Mouse (Mus musculus): ENCODE results near the gene Tmub1.

Gene Tmub1

DNA sequence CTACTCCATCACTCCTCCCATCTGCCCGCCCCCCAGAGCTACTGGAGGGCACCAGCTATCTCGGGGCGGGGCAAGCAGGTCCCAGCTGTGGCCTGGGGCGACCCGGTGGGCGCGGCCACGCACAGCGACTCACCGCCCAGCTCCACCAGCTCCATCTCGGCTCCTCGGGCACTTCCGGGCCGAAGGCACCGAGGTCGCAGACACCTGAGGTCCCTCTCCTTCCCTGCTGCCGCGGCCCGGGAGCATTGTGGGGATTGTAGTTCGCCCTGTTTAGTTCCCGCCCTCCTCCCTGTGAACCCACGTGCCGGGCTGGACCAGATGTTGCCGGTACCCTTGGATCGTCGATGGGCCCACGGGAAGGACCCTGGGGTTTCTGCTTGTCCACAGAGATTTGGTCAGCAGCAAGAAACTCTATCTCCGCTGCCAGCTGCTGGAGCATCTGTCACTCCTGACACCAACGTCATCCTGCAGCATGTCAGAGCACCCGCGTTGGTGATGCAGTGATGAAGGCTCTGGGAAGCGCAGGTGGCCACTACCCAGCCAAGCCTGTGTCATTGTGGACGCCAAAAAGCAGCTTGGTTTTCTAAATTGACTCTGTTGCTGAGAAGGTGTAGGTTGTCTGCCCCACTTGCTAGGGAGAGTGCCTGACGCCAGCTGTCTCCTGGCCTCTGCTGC lies at the start of gene Tmub1:
Tmub1 (minus strand) TSS at position 231 of the 675 bp plus-strand sequence.
- DNase-seq (ENCODE audit: low read depth, low spot score): peak; percentile 91

DNA sequence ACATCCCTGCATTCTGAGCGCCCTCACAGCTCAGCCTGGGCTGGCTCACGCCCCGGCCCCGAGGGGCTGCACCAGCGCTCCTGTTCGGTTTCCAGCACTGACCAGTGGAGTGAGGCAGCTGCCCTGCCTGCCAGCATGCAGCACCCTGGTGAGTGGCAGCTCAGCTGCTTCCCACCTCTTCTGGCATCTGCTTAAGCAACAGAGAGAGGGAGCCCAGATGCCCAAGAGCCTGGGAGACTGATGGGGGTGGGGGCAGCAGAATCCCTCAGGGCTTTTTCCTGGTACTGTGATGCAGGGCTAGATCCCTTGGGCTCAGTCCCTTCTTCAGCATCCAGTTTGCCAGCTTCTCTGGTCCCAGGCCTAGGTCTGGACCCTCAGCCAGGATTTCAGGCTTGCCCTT lies 49.1 kb upstream of the Tmub1 start:
- no peak for DNase-seq (ENCODE audit: low read depth, low spot score)

DNA sequence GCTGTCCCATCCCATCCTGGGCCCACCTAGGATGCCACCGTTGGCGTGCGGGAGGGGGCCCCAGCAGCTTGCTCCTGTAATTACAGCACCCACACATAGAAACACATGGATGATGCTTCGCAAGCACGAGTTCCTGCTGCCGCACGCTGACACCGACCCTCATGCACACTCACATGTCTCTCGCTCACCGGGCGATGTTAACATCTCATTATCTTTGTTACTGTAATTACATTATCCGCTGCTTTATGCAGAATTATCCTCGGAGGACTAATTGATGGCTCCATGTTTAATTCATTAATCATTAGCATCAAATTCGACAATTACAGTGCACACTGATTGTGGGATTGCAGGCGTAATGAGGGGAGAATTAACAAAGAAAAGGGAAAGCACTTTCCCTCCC lies 47.4 kb upstream of the Tmub1 start:
- DNase-seq (ENCODE audit: low read depth, low spot score): no peak

DNA sequence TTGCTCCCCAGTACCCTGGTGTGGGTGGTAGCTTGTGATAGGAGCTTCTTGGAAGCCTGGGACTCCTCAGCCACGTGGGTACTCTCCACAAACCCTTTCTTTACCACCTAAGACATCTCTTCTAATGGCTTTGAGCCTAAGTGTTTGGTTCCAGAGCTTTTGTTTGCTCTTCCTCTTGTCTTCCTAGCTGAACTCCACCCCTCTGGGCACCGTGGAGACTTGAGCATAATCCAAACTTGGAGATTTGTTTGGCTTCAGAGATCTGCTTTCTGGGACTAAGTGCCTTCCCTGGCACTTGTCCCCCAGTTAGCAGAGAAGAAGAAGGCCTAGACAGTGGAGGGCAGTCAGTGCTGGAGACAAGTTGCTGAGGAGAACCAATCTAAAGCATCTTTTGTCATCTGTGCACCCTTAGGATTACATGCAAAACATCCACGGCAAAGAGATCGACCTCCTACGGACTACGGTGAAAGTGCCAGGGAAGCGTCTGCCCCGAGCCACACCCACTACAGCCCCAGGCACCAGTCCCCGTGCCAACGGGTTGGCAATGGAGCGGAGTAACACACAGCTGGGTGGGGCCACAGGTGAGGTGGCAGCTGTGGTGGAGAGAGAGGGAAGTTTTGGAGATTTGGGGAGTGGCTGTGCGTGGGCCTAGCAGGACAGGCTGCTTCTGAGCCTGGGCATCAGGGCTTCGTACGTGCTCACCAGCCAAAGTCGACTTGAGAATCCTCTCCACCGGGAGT lies 45.1 kb upstream of the Tmub1 start:
- DNase-seq (ENCODE audit: low read depth, low spot score): no peak

DNA sequence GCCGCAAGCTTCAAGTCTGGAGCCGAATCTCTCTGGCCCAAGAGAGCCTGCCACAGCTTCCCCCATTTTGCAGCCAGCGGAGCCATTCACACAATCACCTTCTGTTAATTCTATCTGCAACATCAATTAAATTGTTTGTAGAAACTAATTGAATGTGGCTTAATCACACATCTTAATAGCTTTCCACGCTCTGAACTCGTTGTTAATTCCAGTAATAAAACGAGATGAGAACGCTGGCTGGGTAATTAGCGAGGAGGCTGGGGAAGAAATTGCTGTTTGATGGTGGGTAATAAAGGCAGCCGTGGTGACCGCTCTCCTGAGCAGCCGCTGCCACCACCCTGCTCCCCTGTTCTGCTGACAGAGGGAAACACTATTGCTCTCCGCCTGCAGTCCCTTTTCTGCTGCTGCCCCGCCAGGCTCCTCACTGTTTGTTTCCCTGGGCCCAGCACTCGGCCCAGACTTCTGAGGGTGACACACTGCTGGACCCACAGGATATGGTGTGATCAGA lies 42.8 kb upstream of the Tmub1 start:
- no peak for DNase-seq (ENCODE audit: low read depth, low spot score)

DNA sequence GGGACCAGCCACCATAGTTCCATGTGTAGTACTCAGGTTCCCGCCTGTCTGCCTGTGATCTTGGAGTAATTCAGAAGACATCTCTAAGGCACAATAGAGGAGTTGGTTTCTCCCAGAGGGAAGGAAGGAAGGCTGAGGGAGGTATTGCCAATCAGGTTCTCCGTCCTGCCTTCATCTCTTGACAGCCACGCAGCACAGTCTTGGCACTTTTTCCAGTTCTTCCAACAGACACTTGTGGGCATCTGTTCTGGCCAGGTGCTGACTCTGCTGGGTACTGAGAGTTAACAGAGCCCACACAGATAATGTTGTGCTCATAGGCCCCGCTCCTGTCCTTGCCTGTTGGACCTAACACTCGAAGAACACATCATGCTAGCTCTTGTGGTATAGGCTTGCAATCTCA lies 39.1 kb upstream of the Tmub1 start:
- no peak for DNase-seq (ENCODE audit: low read depth, low spot score)

DNA sequence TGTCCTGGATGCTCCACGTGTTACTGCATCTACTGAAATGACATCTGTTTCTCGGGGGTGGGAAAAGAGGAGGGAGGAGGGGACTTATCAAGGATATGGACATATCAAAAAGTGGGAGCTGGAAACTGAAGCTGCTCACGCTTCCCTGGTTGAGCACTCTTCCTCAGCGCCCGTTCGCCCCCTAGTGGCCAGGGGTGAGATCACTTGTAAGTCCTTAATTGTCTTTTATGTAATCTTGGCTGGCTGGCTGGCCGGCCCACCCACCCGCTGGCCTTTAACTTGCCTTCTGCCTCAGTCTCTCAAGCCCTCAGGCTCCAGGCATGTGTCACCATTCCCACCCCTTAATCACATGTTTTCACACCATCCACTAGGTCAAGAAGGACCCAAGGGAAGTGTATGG lies 38.4 kb upstream of the Tmub1 start:
- DNase-seq (ENCODE audit: low read depth, low spot score): peak; percentile 85

DNA sequence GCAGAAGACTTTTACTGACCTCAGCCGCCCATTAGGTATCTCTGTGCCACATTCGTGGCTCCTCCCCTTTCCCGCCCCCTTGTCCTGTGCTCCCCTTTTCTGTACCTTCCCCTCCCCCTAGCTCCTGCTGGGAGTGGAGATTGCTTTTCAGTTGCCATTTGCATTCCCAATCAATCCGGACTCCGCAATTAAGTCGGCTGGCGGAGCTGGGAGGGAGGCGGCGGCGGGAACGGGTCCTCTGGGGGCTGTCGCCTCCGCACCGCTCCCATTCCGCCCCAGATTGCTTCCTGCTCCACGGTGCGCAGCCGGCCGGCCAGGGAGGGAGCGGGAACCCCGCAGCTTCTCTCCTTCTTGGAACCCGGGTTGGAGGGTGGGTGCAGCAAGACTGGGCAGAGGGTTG lies 37.3 kb upstream of the Tmub1 start:
- no peak for DNase-seq (ENCODE audit: low read depth, low spot score)

DNA sequence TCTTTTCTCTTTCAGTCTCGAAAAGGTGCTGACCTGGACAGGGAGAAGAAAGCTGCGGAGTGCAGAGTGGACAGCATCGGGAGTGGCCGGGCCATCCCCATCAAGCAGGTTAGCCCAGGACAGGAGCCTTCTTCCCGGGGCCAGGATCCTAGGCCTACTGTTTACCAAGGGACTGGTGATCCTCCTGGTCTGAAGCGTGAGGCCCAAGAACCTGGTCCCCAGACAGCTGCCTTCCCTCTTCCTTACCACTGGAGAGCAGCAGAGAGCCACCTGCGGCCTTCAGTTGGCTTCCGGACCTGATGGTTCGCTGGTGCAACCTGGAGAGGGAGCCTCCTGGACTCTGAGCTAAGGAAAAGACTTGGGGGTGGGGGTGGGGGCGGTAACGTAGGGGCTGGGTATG lies 35.7 kb upstream of the Tmub1 start:
- peak; percentile 75 for DNase-seq (ENCODE audit: low read depth, low spot score)

DNA sequence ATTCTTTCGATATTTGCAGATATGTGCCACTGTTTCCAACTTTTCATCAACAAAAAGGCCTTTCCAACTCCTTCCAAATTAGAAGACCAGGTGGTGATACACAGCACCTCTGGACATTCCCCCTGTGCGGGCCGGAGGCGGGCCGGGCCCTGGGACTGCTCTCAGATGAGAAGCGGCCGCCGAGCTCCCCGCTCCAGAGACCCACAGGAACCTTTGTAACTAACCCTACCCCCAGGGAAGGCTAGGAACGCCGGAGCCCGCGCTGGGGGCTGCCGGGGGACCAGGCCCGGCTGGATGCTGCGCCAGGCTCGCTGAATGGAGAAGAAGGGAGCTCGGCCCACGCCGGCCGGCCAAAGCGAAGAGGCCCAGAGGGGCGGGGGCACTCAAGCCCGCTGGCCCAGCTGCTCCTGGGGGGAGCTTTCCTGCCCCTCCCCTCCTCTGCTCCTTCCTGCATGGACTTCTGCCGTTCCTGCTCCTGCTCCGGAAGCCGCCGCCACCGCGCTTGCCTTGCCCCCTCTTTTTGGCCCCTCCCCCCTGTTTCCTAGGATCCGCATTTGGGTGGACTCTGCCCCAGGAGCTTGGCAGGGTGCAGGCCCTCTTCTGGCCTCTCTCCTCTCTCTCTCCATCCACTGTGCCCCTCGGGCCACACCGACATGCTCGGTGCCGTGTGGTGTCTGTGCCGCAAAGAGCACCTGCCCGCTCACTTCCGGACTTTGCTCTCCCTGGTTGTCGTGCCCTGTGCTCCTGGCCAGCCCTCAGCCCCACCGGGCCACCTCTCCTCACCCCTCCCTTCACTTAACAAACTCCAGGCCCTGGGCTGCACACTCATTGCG lies 34.8 kb upstream of the Tmub1 start:
- DNase-seq (ENCODE audit: low read depth, low spot score): no peak

DNA sequence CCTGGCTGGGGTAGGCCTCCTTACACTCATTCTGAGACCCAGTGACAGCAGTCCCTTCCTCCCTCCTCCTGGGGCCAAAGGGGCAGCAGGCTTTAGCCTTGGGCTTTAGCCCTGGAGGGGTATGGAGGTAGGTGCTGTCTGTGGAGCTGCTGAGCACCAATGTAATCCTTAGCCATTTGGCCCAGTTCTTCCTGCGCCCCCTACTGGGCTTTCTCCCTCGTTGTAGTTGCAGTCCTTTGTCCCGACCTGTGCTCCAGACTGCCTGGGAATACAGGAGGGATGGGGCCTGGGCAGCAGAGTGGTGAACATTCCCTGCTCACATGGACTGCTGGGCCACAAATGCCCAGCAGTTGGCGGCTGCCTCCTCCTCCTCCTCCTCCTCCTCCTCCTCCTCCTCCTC lies 34.0 kb upstream of the Tmub1 start:
- peak; percentile 55 for DNase-seq (ENCODE audit: low read depth, low spot score)

DNA sequence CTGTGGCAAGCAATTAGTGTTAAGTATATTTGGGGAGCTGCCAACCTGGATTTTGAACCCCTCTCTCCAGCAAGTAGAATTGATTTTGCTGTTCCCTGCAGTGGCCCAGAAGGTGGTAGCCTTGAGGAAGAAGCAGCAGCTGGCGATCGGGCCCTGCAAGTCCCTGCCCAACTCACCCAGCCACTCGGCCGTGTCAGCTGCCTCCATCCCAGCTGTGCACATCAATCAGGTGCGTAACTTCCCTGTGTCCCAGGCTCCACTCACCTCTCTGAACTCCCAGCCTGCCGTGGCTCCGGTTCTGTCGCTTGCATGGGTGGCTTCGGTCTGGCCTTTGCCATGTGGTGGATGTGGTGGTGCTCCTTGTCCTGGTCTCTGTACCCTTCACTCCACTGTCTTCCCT lies 30.3 kb upstream of the Tmub1 start:
- no peak for DNase-seq (ENCODE audit: low read depth, low spot score)

DNA sequence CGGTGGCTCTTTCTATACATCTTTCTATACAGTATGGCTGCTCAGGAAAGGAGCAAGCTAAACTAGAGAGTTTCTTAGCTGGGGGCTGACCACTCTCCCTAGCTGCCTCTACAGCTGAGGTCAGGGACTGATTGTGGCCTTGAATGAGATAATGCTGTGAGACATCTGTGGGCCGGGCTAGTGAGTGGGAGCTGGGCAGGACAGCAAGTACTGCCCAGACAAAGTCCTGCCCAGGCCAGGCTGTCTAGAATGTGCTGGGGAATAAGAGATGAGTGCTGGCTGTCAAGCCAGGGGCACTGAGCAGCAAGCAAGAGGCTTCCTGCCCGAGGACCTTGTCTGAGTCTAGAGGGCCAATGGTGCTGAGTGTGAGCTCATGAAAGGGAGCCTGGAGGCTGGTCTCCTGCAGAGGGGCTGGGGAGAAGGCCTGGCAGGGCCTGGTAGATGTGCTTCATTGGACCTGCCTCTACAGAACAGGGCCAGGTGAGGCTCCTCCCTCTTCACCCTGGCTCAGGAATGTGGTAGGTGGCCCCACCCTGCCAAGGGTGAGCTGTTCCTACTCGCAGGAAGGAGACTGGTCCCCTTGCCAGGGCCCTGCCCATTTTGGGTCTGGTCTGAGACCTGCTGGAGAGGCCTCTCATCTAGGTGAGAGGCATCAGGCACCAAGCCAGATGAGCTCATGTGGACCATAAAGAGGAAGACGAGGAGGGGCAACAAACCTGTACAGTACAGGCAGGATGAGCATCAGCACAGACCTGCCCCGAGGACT lies 28.0 kb upstream of the Tmub1 start:
- DNase-seq (ENCODE audit: low read depth, low spot score): no peak

DNA sequence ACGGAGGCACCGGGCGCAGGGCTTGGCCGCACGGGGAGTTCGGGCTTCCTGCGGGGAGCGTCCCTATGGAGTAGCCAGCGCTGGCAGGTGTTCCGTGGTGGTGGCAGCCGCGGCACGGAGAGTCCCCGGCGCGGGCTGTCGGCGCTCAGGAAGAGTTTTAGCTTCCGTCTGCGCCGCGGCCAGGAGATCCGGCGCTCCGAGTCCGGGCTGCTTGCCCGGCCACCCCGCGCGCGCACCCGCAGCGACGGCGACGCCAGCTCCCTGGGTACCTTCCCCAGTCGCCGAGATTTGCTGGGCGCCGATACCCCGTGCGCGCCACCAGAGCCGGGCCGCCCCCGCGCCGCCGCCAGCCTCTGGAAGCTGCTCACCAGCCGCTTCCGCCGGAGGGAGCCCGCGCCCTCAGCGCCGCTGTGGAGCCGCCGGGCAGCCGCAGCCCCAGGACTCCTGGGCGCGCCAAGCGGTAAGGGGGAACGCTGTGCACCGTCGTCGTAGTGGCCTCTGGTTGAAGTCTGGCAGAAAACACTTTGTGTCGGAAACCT lies 27.1 kb upstream of the Tmub1 start:
- peak; percentile 67 for DNase-seq (ENCODE audit: low read depth, low spot score)

DNA sequence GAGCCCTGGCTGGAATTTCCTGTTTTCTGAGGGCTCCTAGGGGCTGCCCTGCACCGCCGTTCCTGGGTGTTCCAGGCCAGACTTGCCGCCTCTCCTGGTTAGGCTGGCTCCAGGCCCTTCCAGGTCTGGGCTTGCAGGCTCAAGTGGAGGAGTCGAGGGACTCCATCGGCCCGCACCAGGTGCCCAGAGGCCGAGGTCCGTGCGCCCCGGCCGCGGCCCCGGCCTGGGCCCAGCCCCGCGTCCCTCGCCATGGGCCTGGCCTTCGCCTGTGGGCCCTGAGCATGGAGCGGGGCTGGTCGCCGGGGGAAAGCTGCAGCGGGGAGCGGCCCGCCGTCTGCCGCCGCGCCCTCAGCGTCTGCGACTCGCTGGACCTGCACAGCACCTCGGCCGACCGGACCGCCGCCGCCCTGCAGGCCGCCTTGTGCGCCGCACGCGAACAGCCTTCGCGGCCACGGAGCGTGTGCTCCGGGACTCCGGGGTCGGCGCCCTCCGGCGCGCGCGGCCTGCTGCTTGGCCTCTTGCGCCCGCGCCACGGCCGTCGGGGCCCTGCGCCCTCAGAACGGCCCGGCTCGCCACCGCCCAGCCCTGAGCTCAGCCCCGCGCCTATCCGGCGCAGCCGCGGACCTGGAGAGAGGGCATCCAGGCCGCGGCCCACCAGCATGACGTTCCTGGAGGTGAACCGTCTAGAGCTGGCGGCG lies 26.5 kb upstream of the Tmub1 start:
- no peak for DNase-seq (ENCODE audit: low read depth, low spot score)

DNA sequence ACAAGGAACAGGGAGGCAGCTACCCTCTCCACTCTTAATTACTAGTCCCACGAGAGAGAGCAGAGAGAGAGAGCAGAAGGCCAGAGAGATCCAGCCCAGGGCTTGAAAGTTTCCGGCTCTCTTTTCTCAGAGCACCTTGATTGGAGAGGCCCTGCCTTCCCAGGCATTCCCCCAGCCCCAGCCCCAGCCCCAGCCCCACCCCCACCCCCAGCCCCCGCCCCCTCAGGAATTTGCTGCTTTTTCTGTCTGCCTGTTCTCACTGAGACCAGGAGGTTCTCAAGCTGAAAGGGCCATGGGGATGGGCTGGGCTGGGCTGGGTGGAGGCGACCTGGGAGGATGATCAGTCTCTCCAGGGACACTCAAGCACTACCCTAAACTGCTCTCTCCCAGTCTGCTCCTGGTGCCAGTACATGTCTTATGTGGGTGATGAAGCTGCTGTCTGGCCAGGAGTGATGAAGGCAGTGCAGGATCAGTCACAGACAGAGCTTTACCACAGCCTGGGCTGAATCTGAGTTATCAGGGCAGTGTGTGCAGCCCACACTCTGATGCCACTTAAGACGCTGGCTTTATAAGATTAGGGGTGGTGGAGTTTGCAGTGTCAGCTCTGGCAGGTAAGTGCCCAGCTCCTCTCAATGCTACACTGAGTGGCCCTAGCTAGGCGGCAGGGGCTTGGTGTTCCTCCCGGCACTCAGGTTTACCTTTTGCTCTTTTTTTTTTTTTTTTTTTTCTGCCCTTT lies 25.4 kb upstream of the Tmub1 start:
- no peak for DNase-seq (ENCODE audit: low read depth, low spot score)

DNA sequence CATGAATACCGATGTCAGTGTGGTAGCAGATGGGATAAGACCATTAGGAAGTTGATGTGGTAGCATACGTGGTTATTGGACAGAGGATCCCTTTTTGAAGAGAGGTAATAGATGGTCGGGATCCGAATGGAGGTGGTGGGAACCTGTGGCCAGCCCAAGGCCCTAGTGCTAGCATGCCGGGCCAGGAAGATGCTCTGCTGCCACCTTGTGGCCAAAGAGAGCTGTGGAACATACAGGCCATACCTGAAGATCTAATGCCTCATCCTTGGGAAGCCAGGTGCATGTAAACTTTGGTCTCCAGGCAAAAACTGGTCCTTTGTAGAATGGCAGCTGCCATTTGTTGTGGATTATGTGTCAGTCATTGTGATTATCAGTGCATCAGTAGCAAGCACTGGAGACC lies 22.9 kb upstream of the Tmub1 start:
- peak; percentile 90 for DNase-seq (ENCODE audit: low read depth, low spot score)

DNA sequence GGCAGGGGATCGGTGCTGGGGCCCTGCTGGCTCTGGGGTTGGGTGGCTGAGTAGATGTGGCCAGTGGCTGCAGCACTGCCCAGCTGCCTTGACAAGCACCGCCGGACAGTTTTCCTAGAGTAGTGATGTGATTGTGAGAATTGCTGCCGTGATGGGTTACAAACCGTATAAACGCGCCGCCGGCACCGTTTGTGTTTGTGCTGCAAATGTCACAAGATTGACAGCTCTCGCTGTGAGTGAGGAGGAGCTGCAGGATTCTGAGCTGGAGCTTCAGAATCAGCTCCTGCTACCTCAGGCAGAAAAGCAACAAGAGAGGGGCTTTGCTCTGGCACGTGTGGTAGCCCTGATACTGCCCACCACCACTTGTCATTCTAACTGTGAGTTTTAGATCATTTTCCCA lies 19.1 kb upstream of the Tmub1 start:
- no peak for DNase-seq (ENCODE audit: low read depth, low spot score)

DNA sequence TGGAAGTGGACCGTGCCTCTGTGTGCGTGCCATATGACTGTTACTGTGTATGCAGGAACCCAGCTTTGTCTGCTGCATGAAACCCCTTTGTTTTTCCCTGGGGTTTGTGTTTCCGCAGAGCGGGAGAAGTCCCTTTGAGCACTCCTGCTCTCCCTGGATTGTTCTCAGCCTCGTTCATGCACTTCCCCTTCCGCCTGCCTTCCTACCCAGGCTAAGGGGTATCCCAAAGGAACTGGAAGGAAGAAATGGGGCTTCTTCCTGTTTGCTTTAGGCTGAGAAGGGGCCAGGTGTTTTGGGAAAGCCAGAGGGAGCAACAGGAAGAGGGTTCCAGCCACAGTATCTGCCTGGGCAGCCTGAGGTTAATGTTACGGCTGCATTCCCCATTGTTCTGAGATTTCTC lies 8.0 kb upstream of the Tmub1 start:
- no peak for DNase-seq (ENCODE audit: low read depth, low spot score)

DNA sequence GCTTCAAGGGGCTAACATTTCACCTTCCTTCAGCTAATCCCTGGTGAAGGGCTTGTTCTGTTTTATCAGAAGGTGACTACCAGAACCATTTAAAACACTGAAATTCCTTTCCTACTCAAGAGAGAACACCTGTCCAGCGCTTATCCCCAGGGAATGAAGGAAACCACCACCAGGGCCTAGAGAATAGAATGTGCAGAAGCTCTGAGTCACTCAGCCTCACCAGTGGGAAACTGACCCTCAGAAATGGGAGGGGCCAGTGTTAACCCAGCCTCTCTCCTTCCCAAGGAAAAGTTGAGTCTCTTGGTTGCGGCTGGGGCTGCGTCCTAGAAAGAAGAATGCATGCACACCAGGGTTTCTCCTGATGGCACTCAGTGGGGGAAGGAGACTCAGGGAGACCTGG lies 7.4 kb upstream of the Tmub1 start:
- DNase-seq (ENCODE audit: low read depth, low spot score): no peak

All from CD4-positive, CD25-positive, alpha-beta regulatory T cell, adult 2 months (primary cell).